Mouse (Mus musculus) liver, embryonic 16.5 days (tissue): ENCODE results near the gene Endod1. TPM values are rescaled to one million over a fixed set of nuclear protein-coding genes. Genes with fewer than 3 reads are reported as not detected.

Experiments
- ATAC-seq: fragments of 200-750 bp; cut with Nextera tagmentation; 2 replicates; pipeline ENCODE4 v1.8.0; 2017; ENCODE audit warnings: low read depth, mild to moderate bottlenecking, moderate number of reproducible peaks, moderate library complexity
- H3K27ac ChIP-seq: fragments of 300-500 bp; sonication (generic); 2 replicates; pipeline ENCODE4 v1.5.1; 2014; ENCODE audit warnings: mild to moderate bottlenecking, low read length
- H3K27me3 ChIP-seq: fragments of 300-500 bp; sonication (generic); 2 replicates; pipeline ENCODE4 v1.6.1; 2014; ENCODE audit warnings: low read depth, low read length, mixed read lengths; ENCODE audit not compliant: control insufficient read depth, insufficient read depth
- H3K36me3 ChIP-seq: fragments of 300-500 bp; sonication (generic); 2 replicates; pipeline ENCODE4 v1.6.1; 2014; ENCODE audit warnings: mild to moderate bottlenecking; ENCODE audit not compliant: control insufficient read depth, insufficient read depth
- H3K4me1 ChIP-seq: fragments of 300-500 bp; sonication (generic); 2 replicates; pipeline ENCODE4 v1.6.1; 2014; ENCODE audit warnings: low read depth, low read length, mixed read lengths; ENCODE audit not compliant: control insufficient read depth
- H3K4me2 ChIP-seq: fragments of 300-500 bp; sonication (generic); 2 replicates; pipeline ENCODE4 v1.6.1; 2014; ENCODE audit warnings: low read depth, low read length, mixed read lengths
- H3K4me3 ChIP-seq: fragments of 300-500 bp; sonication (generic); 2 replicates; pipeline ENCODE4 v1.5.1; 2014; ENCODE audit warnings: low read depth, mild to moderate bottlenecking, low read length
- H3K9ac ChIP-seq: fragments of 300-500 bp; sonication (generic); 2 replicates; pipeline ENCODE4 v1.6.1; 2014; ENCODE audit warnings: low read depth, low read length
- H3K9me3 ChIP-seq: fragments of 300-500 bp; sonication (generic); replicated peaks from 2 replicates; pipeline ENCODE4 v1.6.1; 2016; ENCODE audit warnings: low read length; ENCODE audit not compliant: control insufficient read depth
- WGBS: fragments of 180-500 bp; shearing (Covaris S2); extraction: QIAGEN DNeasy Blood & Tissue Kit; methylation state at CpG from one replicate; pipeline ENCODE4 v1.1.7; 2014; ENCODE audit not compliant: insufficient replicate concordance; 5-methylcytosine and 5-hydroxymethylcytosine counted together
- polyA plus RNA-seq: library from polyadenylated mRNA; unstranded; fragments of >200 nt; fragmentation: Nextera tagmentation; extraction: Ambion mirVana; gene quantifications from 2 replicates; pipeline ENCODE4 v1.2.1, GENCODE M21; 2015

The Endod1 gene
- polyA plus RNA-seq, 1 experiment from 2014 or later: 36.7 TPM

DNA sequence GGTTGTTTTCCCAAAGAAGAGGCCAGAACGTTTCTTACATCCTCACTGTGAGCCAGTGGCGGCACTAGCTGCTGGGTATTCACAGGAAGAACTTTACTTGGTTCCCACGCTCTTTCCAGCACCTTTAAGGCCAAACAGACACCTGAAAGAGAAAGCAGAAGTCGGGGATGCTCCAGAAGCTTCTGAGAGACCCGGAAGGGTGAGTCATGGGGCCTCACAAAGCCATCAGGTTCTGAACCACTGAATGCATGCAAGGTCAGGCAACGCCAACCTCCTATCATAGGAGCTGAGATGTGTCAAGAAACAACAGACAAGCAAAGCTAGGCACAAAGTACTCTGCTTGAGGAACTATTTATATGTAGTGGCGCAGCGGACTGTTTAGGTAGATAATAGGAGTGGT is 4.4 kb upstream of the Endod1 start:
- H3K36me3 ChIP-seq: no peaks in the 10 kb centered on the region
- 77% methylated on average over 8 of the region's 8 CpGs for WGBS
- no peak for ATAC-seq
- H3K4me1 ChIP-seq: peaks cover 38% of the 10 kb centered on the region
- H3K4me3 ChIP-seq: no peak overlapping the region
- no peak overlapping the region for H3K4me2 ChIP-seq
- H3K9me3 ChIP-seq: no peaks in the 10 kb centered on the region
- no peak overlapping the region for H3K27ac ChIP-seq
- no peak overlapping the region for H3K9ac ChIP-seq
- H3K27me3 ChIP-seq: no peaks in the 10 kb centered on the region

DNA sequence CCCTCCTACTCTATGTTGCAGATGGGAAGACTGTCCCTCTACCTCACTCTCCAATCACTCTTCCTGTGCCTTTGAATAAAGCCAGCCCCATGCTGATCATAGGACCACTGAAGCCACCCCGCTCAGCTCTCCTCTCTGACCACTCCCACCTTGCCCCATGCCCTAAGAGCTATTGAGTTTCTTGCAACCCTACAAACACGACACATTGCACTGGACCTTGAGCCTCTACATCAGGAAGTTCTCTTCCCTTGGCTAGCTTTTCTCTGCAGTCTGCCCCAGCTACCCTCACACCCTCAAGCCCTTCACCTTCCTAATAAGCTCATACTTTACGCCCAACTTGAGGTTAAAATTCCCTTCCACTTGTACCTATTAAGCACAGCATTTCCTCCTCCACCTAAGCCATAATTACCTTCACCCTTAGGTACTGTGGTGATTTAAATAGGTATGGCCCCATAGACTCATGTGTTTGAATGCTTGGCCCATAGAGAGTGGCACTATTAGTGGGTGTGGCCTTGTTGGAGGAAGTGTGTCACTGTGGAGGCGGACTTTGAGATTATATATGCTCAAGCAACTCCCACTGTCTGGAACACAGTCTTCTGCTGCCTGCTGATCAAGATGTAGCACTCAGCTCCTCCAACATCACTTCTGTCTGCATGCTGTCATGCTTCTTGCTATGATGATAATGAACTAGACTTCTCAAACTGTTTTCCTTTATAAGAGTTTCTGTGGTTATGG is 2.0 kb upstream of the Endod1 start:
- H3K4me2 ChIP-seq: no peak overlapping the region
- no peak for ATAC-seq
- H3K36me3 ChIP-seq: no peaks in the 10 kb centered on the region
- no peaks in the 10 kb centered on the region for H3K9me3 ChIP-seq
- peaks cover 49% of the 10 kb centered on the region for H3K4me1 ChIP-seq
- H3K27ac ChIP-seq: no peak overlapping the region
- H3K4me3 ChIP-seq: no peak overlapping the region
- WGBS: 86% methylated on average over 4 of the region's 4 CpGs
- H3K27me3 ChIP-seq: no peaks in the 10 kb centered on the region
- no peak overlapping the region for H3K9ac ChIP-seq

DNA sequence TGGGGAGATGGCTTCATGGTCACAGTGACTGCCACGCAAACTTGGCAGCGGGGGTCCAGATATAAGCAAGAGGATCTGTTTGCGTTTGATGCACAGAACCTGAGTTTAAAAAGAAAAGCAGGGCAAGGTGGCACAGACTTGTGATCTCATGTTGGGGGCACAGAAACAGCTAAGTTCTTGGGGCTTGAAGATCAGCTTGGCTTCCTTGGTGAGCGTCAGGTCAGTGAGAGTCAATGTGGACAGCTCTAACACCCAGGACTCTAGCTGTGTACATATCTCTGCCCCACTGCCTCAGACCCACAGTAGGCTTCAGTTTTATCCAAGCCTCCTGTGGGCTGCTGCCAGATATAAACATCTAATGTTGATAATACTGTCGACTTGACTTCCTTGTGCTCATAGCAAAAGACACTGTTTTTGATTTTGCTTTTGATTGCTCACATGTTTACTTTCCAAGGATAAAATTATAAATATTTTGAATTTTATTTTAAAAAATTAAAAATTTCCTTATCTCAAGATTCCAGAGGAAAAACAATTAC is 1.0 kb upstream of the Endod1 start:
- ATAC-seq: no peak
- H3K9me3 ChIP-seq: no peaks in the 10 kb centered on the region
- H3K9ac ChIP-seq: peak overlapping the region; percentile 23; the same call in 1 of the 2 replicates
- peak overlapping the region; percentile 10; the same call in 1 of the 2 replicates for H3K4me2 ChIP-seq
- H3K4me1 ChIP-seq: peaks cover 55% of the 10 kb centered on the region
- peak overlapping the region; percentile 89 for H3K27ac ChIP-seq
- no peaks in the 10 kb centered on the region for H3K36me3 ChIP-seq
- no peak overlapping the region for H3K4me3 ChIP-seq
- H3K27me3 ChIP-seq: no peaks in the 10 kb centered on the region
- WGBS: 61% methylated on average over 5 of the region's 5 CpGs

- WGBS: under 1% methylated on average over 76 of the region's 76 CpGs
Observed at GRCm38 (mm10) chr9:14380386-14381285, 671 bp downstream of the Endod1 start.

GRCm38 (mm10) chr9:14379769-14380385 is 1.4 kb downstream of the Endod1 start:
- no peaks in the 10 kb centered on the region for H3K27me3 ChIP-seq
- H3K4me3 ChIP-seq: peak overlapping the region; percentile 85
- peak overlapping the region; percentile 89 for H3K27ac ChIP-seq
- no peaks in the 10 kb centered on the region for H3K36me3 ChIP-seq
- peak overlapping the region; percentile 72 for H3K4me2 ChIP-seq
- no peaks in the 10 kb centered on the region for H3K9me3 ChIP-seq
- peaks cover 55% of the 10 kb centered on the region for H3K4me1 ChIP-seq
- ATAC-seq: no peak
- peak overlapping the region; percentile 83 for H3K9ac ChIP-seq
- WGBS: 24% methylated on average over 8 of the region's 8 CpGs

More at GRCm38 (mm10) chr9:14380386-14381285, 671 bp downstream of the Endod1 start:
- Histone ChIP-seq H3K27ac (peak overlapping the region; percentile 89), H3K4me1 (peaks cover 50% of the 10 kb centered on the region), H3K4me2 (peak overlapping the region; percentile 72), H3K4me3 (peak overlapping the region; percentile 85), H3K36me3 (no peaks in the 10 kb centered on the region), H3K9ac (peak overlapping the region; percentile 83), H3K9me3 (no peaks in the 10 kb centered on the region), H3K27me3 (no peaks in the 10 kb centered on the region)
- ATAC-seq: peak; percentile 96

DNA sequence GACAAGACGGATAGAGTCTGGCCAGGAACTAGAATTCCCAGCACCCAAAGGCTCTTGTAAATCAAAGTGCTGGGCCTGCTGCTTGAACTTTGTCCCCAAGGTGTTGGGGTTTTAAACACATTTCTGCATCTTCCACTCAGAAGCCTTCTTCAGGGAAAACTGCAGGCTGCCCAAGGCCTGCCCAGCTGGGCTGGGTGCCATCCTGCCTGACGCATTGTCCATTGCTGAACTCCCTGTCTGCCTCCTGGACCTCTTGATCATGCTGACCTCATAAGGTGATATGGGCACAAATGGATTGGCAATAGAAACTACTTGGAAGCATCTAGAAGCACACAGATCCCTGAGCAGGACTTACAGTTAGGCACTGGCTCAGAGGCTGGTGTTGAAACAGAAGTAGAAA is 3.2 kb downstream of the Endod1 start:
- no peak for ATAC-seq
- peak overlapping the region; percentile 72 for H3K4me2 ChIP-seq
- H3K27me3 ChIP-seq: no peaks in the 10 kb centered on the region
- no peaks in the 10 kb centered on the region for H3K9me3 ChIP-seq
- peaks cover 8% of the 10 kb centered on the region; the same call in 1 of the 2 replicates for H3K36me3 ChIP-seq
- 90% methylated on average over 2 of the region's 2 CpGs for WGBS
- H3K27ac ChIP-seq: no peak overlapping the region
- peak overlapping the region; percentile 83 for H3K9ac ChIP-seq
- peaks cover 55% of the 10 kb centered on the region for H3K4me1 ChIP-seq
- peak overlapping the region; percentile 85 for H3K4me3 ChIP-seq

DNA sequence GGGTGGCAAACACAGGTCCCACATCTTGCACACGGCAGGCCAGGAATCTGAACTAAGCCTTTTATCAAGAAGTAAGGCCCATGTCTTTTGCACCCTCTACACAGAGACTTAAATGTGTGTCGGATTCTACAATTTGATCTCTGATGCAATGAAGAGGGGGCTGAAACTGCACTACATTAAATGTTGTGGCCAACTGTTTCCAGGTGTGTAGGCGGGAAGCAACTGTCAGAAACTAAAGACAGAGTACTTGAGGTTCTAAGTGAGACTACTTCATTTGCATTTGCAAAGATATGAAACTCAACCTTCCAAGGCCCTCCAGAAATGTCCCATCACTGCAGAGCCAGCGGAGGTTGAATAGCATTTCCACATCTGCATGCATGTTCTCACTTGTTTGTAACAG is 5.2 kb downstream of the Endod1 start:
- no peak overlapping the region for H3K27ac ChIP-seq
- H3K4me1 ChIP-seq: peaks cover 49% of the 10 kb centered on the region
- no peaks in the 10 kb centered on the region for H3K27me3 ChIP-seq
- no peak for ATAC-seq
- 83% methylated on average over 4 of the region's 4 CpGs for WGBS
- no peaks in the 10 kb centered on the region for H3K9me3 ChIP-seq
- H3K9ac ChIP-seq: no peak overlapping the region
- H3K4me3 ChIP-seq: no peak overlapping the region
- no peak overlapping the region for H3K4me2 ChIP-seq
- H3K36me3 ChIP-seq: peaks cover 16% of the 10 kb centered on the region; the same call in 1 of the 2 replicates

DNA sequence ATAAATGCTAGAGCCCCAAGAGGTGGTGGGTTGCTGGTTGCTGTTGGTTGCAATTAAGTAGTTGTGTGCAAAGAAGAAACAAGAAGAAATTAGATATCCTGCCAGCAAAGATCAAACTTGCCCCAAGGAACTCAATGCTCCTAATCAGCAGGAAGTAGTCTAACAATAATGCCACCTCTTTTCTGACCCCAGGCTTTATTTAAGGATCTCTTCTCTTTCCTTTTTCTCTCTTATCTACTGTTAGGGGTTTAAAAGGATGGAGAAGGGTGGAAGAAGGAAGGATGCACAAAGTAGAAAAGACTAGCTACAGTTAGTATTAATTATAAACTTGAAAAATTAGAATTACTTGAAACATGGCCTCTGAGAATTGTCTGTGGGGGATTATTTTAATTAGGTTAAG is 8.9 kb downstream of the Endod1 start:
- Histone ChIP-seq H3K36me3 (peaks cover 24% of the 10 kb centered on the region), H3K9ac (no peak overlapping the region), H3K27me3 (no peaks in the 10 kb centered on the region), H3K4me1 (peaks cover 61% of the 10 kb centered on the region), H3K9me3 (peaks cover 5% of the 10 kb centered on the region), H3K27ac (peak overlapping the region; percentile 3), H3K4me3 (no peak overlapping the region), H3K4me2 (no peak overlapping the region)
- ATAC-seq: no peak
